ENCODE assay signal across 23 mouse cellular contexts in the genomic region with DNA sequence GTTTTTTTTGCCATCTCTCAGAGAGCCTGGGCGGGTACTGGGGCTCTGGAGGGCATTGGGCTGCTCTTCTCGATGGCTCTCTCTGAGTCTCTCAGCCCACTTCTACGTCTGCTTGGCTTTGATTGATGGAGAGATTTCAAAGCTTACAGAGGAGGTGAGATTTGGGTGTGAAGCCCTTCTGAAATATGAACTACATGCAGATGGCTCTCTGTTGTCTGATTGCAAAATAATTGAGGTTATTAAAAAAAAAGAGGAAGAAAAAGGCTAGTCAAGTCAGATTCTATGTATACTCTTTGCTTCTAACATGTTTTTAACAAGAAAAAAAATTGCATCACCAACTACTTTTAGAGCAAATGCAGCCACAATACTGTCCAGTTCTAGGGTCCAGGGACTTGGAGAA.
"Had no signal": no experiment of that assay in that cellular context is flagged by ENCODE, and none has a peak within 500 bp of the region (broad histone marks: within the 10 kb centered on the region; RNA-seq: fewer than 3 reads in every experiment).

No protein-coding gene starts in this region.

- H3K4me2 ChIP-seq: kidney, embryonic 15.5 days; limb, embryonic 13.5 days; liver, embryonic 12.5 days; liver, embryonic 15.5 days; lung, embryonic 15.5 days; neural tube, embryonic 13.5 days; stomach, embryonic 15.5 days had no signal

- H3K9ac ChIP-seq: kidney, embryonic 15.5 days; limb, embryonic 13.5 days; liver, embryonic 12.5 days; liver, embryonic 15.5 days; lung, embryonic 15.5 days; neural tube, embryonic 13.5 days; stomach, embryonic 15.5 days had no signal

- H3K36me3 ChIP-seq: limb, embryonic 10.5 days; liver, embryonic 12.5 days; liver, embryonic 15.5 days; lung, embryonic 15.5 days; midbrain, embryonic 10.5 days; neural tube, embryonic 13.5 days had no signal

- DNase-seq: kidney, adult 8-10 months; kidney, postnatal 10 days; kidney, postnatal 36 days; liver; lung, adult 18-20 months; lung, postnatal 10 days; lung, postnatal 36 days; midbrain, embryonic 14.5 days; retina, postnatal 1 day; right cerebral cortex, postnatal 25 days; spleen, adult 18-20 months; thymus, postnatal 25 days had no signal

- H3K4me1 ChIP-seq: limb, embryonic 10.5 days; liver, embryonic 12.5 days; liver, embryonic 15.5 days; neural tube, embryonic 13.5 days had no signal

- ATAC-seq: liver, embryonic 12.5 days had no signal

- H3K9me3 ChIP-seq: kidney, embryonic 15.5 days; limb, embryonic 10.5 days; limb, embryonic 13.5 days; liver, embryonic 12.5 days; liver, embryonic 15.5 days; lung, embryonic 15.5 days; megakaryocyte, embryonic 14.5 days; midbrain, embryonic 10.5 days; neural tube, embryonic 13.5 days; stomach, embryonic 15.5 days had no signal

- H3K27ac ChIP-seq: kidney, embryonic 15.5 days; limb, embryonic 10.5 days; limb, embryonic 13.5 days; liver, embryonic 12.5 days; liver, embryonic 15.5 days; lung, embryonic 15.5 days; midbrain, embryonic 10.5 days; neural tube, embryonic 13.5 days; stomach, embryonic 15.5 days had no signal

- H3K4me3 ChIP-seq: kidney, embryonic 15.5 days; limb, embryonic 10.5 days; limb, embryonic 13.5 days; liver, embryonic 12.5 days; liver, embryonic 15.5 days; lung, embryonic 15.5 days; megakaryocyte, embryonic 14.5 days; midbrain, embryonic 10.5 days; myocyte; neural tube, embryonic 13.5 days; stomach, embryonic 15.5 days had no signal

- H3K27me3 ChIP-seq: kidney, embryonic 15.5 days; limb, embryonic 13.5 days; liver, embryonic 12.5 days; liver, embryonic 15.5 days; lung, embryonic 15.5 days; megakaryocyte, embryonic 14.5 days; neural tube, embryonic 13.5 days; stomach, embryonic 15.5 days had no signal
